Mouse (Mus musculus) limb, embryonic 14.5 days (tissue): ENCODE data around the gene Fam71e1. TPM values are rescaled to one million over a fixed set of nuclear protein-coding genes. Genes with fewer than 3 reads are reported as not detected.

Experiments
- ATAC-seq: fragments of 200-750 bp; cut with Nextera tagmentation; 2 replicates; pipeline ENCODE4 v1.8.0; 2017; ENCODE audit warnings: low read depth, moderate number of reproducible peaks, moderate TSS enrichment; ENCODE audit not compliant: low FRiP score
- DNase-seq: peaks from one replicate; pipeline ENCODE4 v3.0.0-alpha.2; 2015; ENCODE audit warnings: low spot score
- H3K27ac ChIP-seq: fragments of 300-500 bp; sonication (generic); replicated peaks from 2 replicates; pipeline ENCODE4 v1.5.1; 2014; ENCODE audit warnings: low read depth, mild to moderate bottlenecking, low read length, moderate library complexity, mixed read lengths
- H3K27me3 ChIP-seq: fragments of 300-500 bp; sonication (generic); 2 replicates; pipeline ENCODE4 v1.6.1; 2014; ENCODE audit warnings: low read length, mixed read lengths; ENCODE audit not compliant: control insufficient read depth, insufficient read depth
- H3K36me3 ChIP-seq: fragments of 300-500 bp; sonication (generic); 2 replicates; pipeline ENCODE4 v1.6.1; 2014; ENCODE audit warnings: mild to moderate bottlenecking, low read length, moderate library complexity, mixed read lengths; ENCODE audit not compliant: control insufficient read depth, insufficient read depth
- H3K4me1 ChIP-seq: fragments of 300-500 bp; sonication (generic); 2 replicates; pipeline ENCODE4 v1.6.1; 2014; ENCODE audit warnings: antibody characterized with exemption, low read length, mixed read lengths; ENCODE audit not compliant: control insufficient read depth, insufficient read depth
- H3K4me2 ChIP-seq: fragments of 300-500 bp; sonication (generic); replicated peaks from 2 replicates; pipeline ENCODE4 v1.6.1; 2014; ENCODE audit warnings: low read depth, mild to moderate bottlenecking, low read length, moderate library complexity; ENCODE audit not compliant: severe bottlenecking
- H3K4me3 ChIP-seq: fragments of 300-500 bp; sonication (generic); replicated peaks from 2 replicates; pipeline ENCODE4 v1.5.1; 2014; ENCODE audit warnings: low read length
- H3K9ac ChIP-seq: fragments of 300-500 bp; sonication (generic); 2 replicates; pipeline ENCODE4 v1.6.1; 2014; ENCODE audit warnings: mild to moderate bottlenecking, low read depth, low read length, moderate library complexity; ENCODE audit not compliant: severe bottlenecking
- H3K9me3 ChIP-seq: fragments of 300-500 bp; sonication (generic); 2 replicates; pipeline ENCODE4 v1.6.1; 2016; ENCODE audit warnings: low read length; ENCODE audit not compliant: control insufficient read depth
- POLR2A ChIP-seq: fragments of 200-500 bp; IDR thresholded peaks from 2 replicates; pipeline ENCODE4 v1.8.0; 2012; ENCODE audit warnings: inconsistent platforms, mild to moderate bottlenecking, moderate library complexity, borderline replicate concordance; ENCODE audit not compliant: insufficient read depth, insufficient read length; ENCODE audit errors: extremely low read depth
- WGBS: fragments of 180-500 bp; shearing (Covaris S2); extraction: QIAGEN DNeasy Blood & Tissue Kit; methylation state at CpG from one replicate; pipeline ENCODE4 v1.1.7; 2014; 5-methylcytosine and 5-hydroxymethylcytosine counted together
- polyA plus RNA-seq, 2 experiments: library from polyadenylated mRNA; depleted of rRNA in 1 of 2; stranded (reverse) in 1 of 2; unstranded in 1 of 2; fragments of >200 nt; fragmentation: Nextera tagmentation in 1 of 2; extraction: Ambion mirVana in 1 of 2; gene quantifications; 2 replicates each; pipeline versions ENCODE4 v1.2.1 to v1.2.3; 2012 to 2014

The Fam71e1 gene
- polyA plus RNA-seq, 2 experiments: 12.2 to 21.5 TPM

GRCm38 (mm10) chr7:44465111-44465510 is 31.3 kb upstream of the Fam71e1 start, which contains the start of gene Aspdh:
TSS of gene Aspdh (plus strand) at chr7:44465391.
- no peak within 1 kb of the TSS for H3K4me2 ChIP-seq
- DNase-seq: no peak
- peaks cover 2% of the 10 kb centered on the region; the same call in 1 of the 2 replicates for H3K4me1 ChIP-seq
- H3K9me3 ChIP-seq: no peaks in the 10 kb centered on the region
- ATAC-seq: no peak
- TF ChIP-seq POLR2A: no peak
- peaks cover 9% of the 10 kb centered on the region; the same call in 1 of the 2 replicates for H3K36me3 ChIP-seq
- H3K27ac ChIP-seq: no peak within 1 kb of the TSS
- H3K4me3 ChIP-seq: no peak within 1 kb of the TSS
- no peak within 1 kb of the TSS for H3K9ac ChIP-seq
- 46% methylated on average over 2 of the region's 2 CpGs for WGBS
- peaks cover 39% of the 10 kb centered on the region for H3K27me3 ChIP-seq

- Histone ChIP-seq H3K36me3 (peaks cover 9% of the 10 kb centered on the region; the same call in 1 of the 2 replicates), H3K4me3 (no peak overlapping the region), H3K9ac (no peak overlapping the region), H3K9me3 (no peaks in the 10 kb centered on the region), H3K4me2 (no peak overlapping the region), H3K4me1 (peaks cover 2% of the 10 kb centered on the region; the same call in 1 of the 2 replicates), H3K27ac (no peak overlapping the region), H3K27me3 (peaks cover 30% of the 10 kb centered on the region)
- DNase-seq (no peak), ATAC-seq (no peak)
- WGBS: 81% methylated on average over 10 of the region's 10 CpGs
- TF ChIP-seq POLR2A: no peak
Measured at GRCm38 (mm10) chr7:44466006-44466887, 30.1 kb upstream of the Fam71e1 start.

GRCm38 (mm10) chr7:44466888-44467311 is 29.5 kb upstream of the Fam71e1 start:
- no peak for TF ChIP-seq POLR2A
- no peak overlapping the region for H3K4me3 ChIP-seq
- 91% methylated on average over 13 of the region's 16 CpGs for WGBS
- no peaks in the 10 kb centered on the region for H3K9me3 ChIP-seq
- H3K4me2 ChIP-seq: no peak overlapping the region
- ATAC-seq (no peak), DNase-seq (no peak)
- H3K9ac ChIP-seq: no peak overlapping the region
- peaks cover 4% of the 10 kb centered on the region; the same call in 1 of the 2 replicates for H3K36me3 ChIP-seq
- no peak overlapping the region for H3K27ac ChIP-seq
- H3K27me3 ChIP-seq: peaks cover 23% of the 10 kb centered on the region
- H3K4me1 ChIP-seq: peaks cover 2% of the 10 kb centered on the region; the same call in 1 of the 2 replicates

- H3K27me3 ChIP-seq: peaks cover 13% of the 10 kb centered on the region
- peak; percentile 95 for ATAC-seq
- H3K4me2 ChIP-seq: peak within 1 kb of the TSS; percentile 50
- 0 out of 2 replicates have a peak within 1 kb of the TSS, but pooled peaks have one; percentile 56 for H3K27ac ChIP-seq
- H3K9me3 ChIP-seq: no peaks in the 10 kb centered on the region
- no peaks in the 10 kb centered on the region; the same call in 1 of the 2 replicates for H3K4me1 ChIP-seq
- 0% methylated on average over 41 of the region's 42 CpGs for WGBS
- H3K9ac ChIP-seq: peak within 1 kb of the TSS; percentile 78
- DNase-seq: peak; percentile 99
- TF ChIP-seq POLR2A: peak; percentile 29; the same call in 1 of the 2 replicates
- H3K36me3 ChIP-seq: no peaks in the 10 kb centered on the region; the same call in 1 of the 2 replicates
- peak within 1 kb of the TSS; percentile 71 for H3K4me3 ChIP-seq
Measured at GRCm38 (mm10) chr7:44467811-44468411, 28.5 kb upstream of the Fam71e1 start, which contains the start of gene Josd2. TSS of gene Josd2 (plus strand) at chr7:44467980.
